Mouse (Mus musculus): ENCODE measurements around the gene Fbxo34. TPM values are rescaled to one million over a fixed set of nuclear protein-coding genes. Genes with fewer than 3 reads are reported as not detected.

Gene Fbxo34
- polyA plus RNA-seq, 1 experiment: 51.5 TPM

DNA sequence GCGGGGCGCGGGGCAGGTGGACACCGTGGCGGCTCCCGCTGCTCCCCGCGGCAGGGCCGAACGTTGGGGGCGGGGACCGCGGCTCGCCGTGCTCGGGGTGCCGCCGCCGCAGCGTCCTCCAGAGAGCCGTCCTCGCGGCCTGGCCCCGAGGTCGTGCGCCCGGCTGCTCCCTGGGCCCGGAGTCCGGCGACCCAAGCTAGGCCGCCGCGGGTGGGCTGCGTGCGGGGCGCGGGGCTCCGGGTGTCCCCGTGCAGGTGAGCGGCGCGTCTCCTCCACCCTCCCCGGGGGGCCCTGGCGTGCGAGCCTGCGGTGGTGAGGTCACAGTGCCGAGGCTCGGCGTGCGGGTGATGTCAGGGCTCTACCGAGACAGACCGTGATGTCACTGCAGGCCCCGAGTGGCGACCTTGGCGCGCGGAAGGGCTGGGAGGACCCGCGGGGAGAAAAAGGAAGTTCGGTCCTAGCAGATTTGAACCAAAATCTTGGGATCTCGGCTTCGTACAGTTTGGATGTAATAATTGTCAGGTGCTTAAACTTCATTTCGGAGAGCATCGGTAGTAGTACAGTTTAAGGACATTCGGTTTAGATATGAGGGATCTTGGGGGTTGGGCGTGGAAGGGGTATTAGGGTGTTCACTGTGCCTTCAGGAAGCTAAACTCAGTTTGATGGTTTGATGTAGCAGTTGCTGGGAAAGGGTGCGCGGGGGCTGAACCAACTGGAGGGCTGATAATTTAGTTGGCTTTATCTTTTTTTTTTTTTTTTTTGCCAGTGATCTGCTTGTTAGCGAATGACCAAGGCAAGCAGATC is 22.7 kb downstream of the Fbxo34 start:
- Histone ChIP-seq H3K4me3 (ENCODE audit: control insufficient read depth, low read depth, low read length) (peak overlapping the region; percentile 86), H3K4me1 (ENCODE audit: control insufficient read depth, insufficient read depth, low read length) (peaks cover 13% of the 10 kb centered on the region), H3K27ac (ENCODE audit: control insufficient read depth, insufficient read depth, low read depth, low read length) (peak overlapping the region; percentile 94), H3K27me3 (ENCODE audit: control insufficient read depth, insufficient read depth, low read length) (no peaks in the 10 kb centered on the region), H3K36me3 (ENCODE audit: control insufficient read depth, insufficient read depth, low read length) (peaks cover 3% of the 10 kb centered on the region)
- TF ChIP-seq CTCF (IDR thresholded peaks at IDR 0.05; ENCODE audit: control insufficient read depth, insufficient read depth, insufficient replicate concordance, low read depth, low read length) (no peak), POLR2A (IDR thresholded peaks at IDR 0.05; ENCODE audit: control insufficient read depth, low read depth, low read length) (peak; percentile 66; the same call in 1 of the 2 replicates)

DNA sequence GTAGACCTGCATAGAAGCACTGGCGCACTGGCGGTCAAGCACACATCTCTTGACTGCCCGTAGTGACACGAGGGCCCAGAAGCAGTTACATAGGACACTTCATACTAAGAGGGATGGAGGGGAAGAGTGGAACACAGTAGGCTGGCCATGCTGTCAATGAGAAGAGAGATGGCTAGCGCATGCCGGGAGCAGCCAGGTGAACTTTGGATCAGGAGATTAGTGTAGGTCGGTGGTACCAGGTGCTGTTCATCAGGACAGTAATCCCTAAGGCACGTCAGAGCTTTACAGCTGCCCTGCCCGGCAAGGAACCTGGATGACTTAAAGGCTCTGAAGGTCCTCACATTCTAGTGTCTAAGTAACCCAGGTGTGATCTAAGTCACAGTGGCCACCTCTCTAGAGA is 23.7 kb downstream of the Fbxo34 start:
- Histone ChIP-seq H3K27ac (ENCODE audit: control insufficient read depth, insufficient read depth, low read depth, low read length) (peak overlapping the region; percentile 63), H3K4me1 (ENCODE audit: control insufficient read depth, insufficient read depth, low read length) (peaks cover 13% of the 10 kb centered on the region), H3K4me3 (ENCODE audit: control insufficient read depth, low read depth, low read length) (peak overlapping the region; percentile 86), H3K36me3 (ENCODE audit: control insufficient read depth, insufficient read depth, low read length) (peaks cover 3% of the 10 kb centered on the region), H3K27me3 (ENCODE audit: control insufficient read depth, insufficient read depth, low read length) (no peaks in the 10 kb centered on the region)
- no peak for TF ChIP-seq POLR2A (IDR thresholded peaks at IDR 0.05; ENCODE audit: control insufficient read depth, low read depth, low read length)
- no peak for TF ChIP-seq CTCF (IDR thresholded peaks at IDR 0.05; ENCODE audit: control insufficient read depth, insufficient read depth, insufficient replicate concordance, low read depth, low read length)

DNA sequence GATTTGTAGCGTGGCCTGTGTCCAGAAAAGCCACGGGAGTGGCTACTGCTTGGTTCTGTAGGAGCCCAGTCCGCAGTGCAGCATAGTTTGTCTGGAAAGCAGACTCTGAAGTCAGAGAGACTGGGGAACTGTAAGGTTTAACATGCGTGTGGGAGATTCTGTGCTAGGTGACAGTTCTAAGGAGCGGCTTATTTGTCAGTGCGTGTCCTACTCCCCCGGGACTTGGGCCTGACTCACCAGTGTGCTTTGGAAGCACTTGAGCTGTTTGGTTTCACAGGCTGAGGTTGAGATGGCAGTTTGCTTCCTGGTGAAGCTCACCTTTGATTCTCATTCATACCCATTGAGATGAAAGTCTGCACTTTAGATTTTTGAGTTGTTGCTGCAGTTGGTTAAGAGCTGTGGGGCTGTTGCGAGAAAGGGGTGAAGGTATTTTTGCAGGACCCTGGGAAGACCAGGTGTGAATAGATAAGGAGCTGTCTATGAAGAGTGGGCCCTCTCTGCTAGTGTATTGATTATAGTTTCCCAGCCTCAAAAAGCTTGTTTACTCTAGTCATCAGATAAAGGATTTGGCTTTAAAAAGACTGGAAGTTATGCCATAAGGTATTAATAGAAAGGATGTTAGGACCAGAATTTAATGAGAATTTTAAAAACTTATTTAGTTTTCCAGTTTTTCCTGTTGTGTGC is 24.5 kb downstream of the Fbxo34 start:
- H3K4me3 ChIP-seq (ENCODE audit: control insufficient read depth, low read depth, low read length): peak overlapping the region; percentile 86
- peaks cover 3% of the 10 kb centered on the region for H3K36me3 ChIP-seq (ENCODE audit: control insufficient read depth, insufficient read depth, low read length)
- H3K27me3 ChIP-seq (ENCODE audit: control insufficient read depth, insufficient read depth, low read length): no peaks in the 10 kb centered on the region
- TF ChIP-seq POLR2A (IDR thresholded peaks at IDR 0.05; ENCODE audit: control insufficient read depth, low read depth, low read length): no peak
- TF ChIP-seq CTCF (IDR thresholded peaks at IDR 0.05; ENCODE audit: control insufficient read depth, insufficient read depth, insufficient replicate concordance, low read depth, low read length): no peak
- H3K4me1 ChIP-seq (ENCODE audit: control insufficient read depth, insufficient read depth, low read length): peaks cover 13% of the 10 kb centered on the region
- H3K27ac ChIP-seq (ENCODE audit: control insufficient read depth, insufficient read depth, low read depth, low read length): peak overlapping the region; percentile 63

DNA sequence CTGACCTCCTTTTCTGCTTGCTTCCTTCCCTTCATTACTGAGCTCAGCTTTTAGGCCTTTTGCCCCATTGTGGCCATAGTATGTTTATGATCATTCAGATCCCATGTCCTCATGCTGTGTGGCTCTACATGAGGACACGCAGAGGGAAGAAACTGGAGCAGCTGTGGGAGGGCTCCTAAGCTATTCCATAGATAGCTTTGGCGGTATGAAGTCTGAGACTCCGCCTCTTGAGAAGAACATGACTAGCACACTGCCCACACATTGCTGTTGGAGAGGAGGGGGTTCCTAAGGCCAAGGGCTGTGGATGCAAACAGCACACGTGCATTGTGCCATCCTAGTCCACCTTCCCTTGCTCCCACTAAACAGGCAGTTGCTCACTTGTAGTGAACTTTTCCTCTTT is 26.0 kb downstream of the Fbxo34 start:
- no peaks in the 10 kb centered on the region for H3K27me3 ChIP-seq (ENCODE audit: control insufficient read depth, insufficient read depth, low read length)
- H3K4me1 ChIP-seq (ENCODE audit: control insufficient read depth, insufficient read depth, low read length): peaks cover 13% of the 10 kb centered on the region
- peaks cover 3% of the 10 kb centered on the region for H3K36me3 ChIP-seq (ENCODE audit: control insufficient read depth, insufficient read depth, low read length)
- H3K27ac ChIP-seq (ENCODE audit: control insufficient read depth, insufficient read depth, low read depth, low read length): no peak overlapping the region
- peak overlapping the region; percentile 14 for H3K4me3 ChIP-seq (ENCODE audit: control insufficient read depth, low read depth, low read length)
- TF ChIP-seq POLR2A (IDR thresholded peaks at IDR 0.05; ENCODE audit: control insufficient read depth, low read depth, low read length) (no peak), CTCF (IDR thresholded peaks at IDR 0.05; ENCODE audit: control insufficient read depth, insufficient read depth, insufficient replicate concordance, low read depth, low read length) (no peak)

DNA sequence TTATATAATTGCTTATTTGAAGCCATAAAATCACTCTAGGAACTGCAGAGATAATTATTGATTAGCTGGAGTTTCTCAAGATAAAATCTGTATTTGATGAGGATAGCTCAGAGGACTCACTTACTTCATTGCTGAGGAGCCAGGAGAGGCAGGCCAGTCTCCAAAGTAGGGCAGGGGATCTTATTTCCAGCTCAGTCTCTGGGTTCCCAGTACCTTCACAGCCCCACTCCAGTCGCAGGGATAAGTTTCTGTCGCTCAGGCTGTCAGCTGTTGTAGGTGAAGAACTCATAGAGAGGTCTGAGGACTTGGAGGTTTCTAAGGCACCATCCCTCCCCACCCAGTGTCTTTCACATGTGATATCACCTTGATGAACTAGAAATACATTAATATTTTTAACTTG is 27.5 kb downstream of the Fbxo34 start:
- H3K4me1 ChIP-seq (ENCODE audit: control insufficient read depth, insufficient read depth, low read length): peaks cover 10% of the 10 kb centered on the region
- TF ChIP-seq POLR2A (IDR thresholded peaks at IDR 0.05; ENCODE audit: control insufficient read depth, low read depth, low read length): no peak
- H3K27me3 ChIP-seq (ENCODE audit: control insufficient read depth, insufficient read depth, low read length): no peaks in the 10 kb centered on the region
- H3K27ac ChIP-seq (ENCODE audit: control insufficient read depth, insufficient read depth, low read depth, low read length): no peak overlapping the region
- peaks cover 3% of the 10 kb centered on the region for H3K36me3 ChIP-seq (ENCODE audit: control insufficient read depth, insufficient read depth, low read length)
- H3K4me3 ChIP-seq (ENCODE audit: control insufficient read depth, low read depth, low read length): no peak overlapping the region

DNA sequence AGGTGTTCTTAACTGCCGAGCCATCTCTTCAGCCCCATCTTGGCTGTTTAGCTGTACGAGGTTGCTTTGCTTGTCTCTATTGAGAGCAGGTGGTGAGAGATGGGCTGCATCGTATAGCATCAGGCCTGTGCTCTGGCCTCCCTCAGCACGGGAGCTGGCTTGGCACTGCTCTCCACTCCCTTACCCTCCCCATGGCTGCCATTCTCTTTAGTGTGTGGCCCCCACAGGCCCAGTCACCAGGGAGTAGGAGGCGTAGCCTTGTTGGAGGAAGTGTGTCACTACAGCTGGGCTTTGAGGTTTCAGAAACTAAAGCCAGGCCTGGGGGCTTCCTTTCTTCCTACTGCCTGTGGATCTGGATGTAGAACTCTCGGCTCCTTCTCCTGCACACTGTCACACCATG is 32.0 kb downstream of the Fbxo34 start:
- Histone ChIP-seq H3K27me3 (ENCODE audit: control insufficient read depth, insufficient read depth, low read length) (no peaks in the 10 kb centered on the region), H3K36me3 (ENCODE audit: control insufficient read depth, insufficient read depth, low read length) (no peaks in the 10 kb centered on the region), H3K4me1 (ENCODE audit: control insufficient read depth, insufficient read depth, low read length) (no peaks in the 10 kb centered on the region), H3K27ac (ENCODE audit: control insufficient read depth, insufficient read depth, low read depth, low read length) (no peak overlapping the region), H3K4me3 (ENCODE audit: control insufficient read depth, low read depth, low read length) (no peak overlapping the region)
- no peak for TF ChIP-seq CTCF (IDR thresholded peaks at IDR 0.05; ENCODE audit: control insufficient read depth, insufficient read depth, insufficient replicate concordance, low read depth, low read length)
- no peak for TF ChIP-seq POLR2A (IDR thresholded peaks at IDR 0.05; ENCODE audit: control insufficient read depth, low read depth, low read length)

DNA sequence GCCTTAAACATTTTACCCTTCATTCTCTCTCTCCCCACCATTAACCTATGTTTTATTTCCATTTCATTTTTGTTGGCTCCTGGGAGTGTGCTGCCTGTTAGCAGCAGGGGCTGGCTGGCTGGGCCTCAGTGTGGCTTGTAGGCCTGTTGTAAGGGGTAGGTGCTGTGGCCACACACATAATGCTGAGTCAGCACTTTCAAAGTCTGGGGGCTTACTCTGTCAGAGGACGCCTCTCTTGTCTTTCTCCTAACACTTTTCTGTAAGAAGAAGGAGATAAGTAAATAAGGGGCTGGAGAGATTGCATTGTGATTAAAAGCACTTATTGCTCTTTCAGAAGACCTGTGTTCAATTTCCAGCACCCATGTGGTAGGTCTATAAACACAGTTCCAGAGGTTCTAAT is 32.9 kb downstream of the Fbxo34 start:
- no peak overlapping the region for H3K4me3 ChIP-seq (ENCODE audit: control insufficient read depth, low read depth, low read length)
- no peaks in the 10 kb centered on the region for H3K4me1 ChIP-seq (ENCODE audit: control insufficient read depth, insufficient read depth, low read length)
- TF ChIP-seq POLR2A (IDR thresholded peaks at IDR 0.05; ENCODE audit: control insufficient read depth, low read depth, low read length) (no peak), CTCF (IDR thresholded peaks at IDR 0.05; ENCODE audit: control insufficient read depth, insufficient read depth, insufficient replicate concordance, low read depth, low read length) (no peak)
- no peaks in the 10 kb centered on the region for H3K27me3 ChIP-seq (ENCODE audit: control insufficient read depth, insufficient read depth, low read length)
- no peaks in the 10 kb centered on the region for H3K36me3 ChIP-seq (ENCODE audit: control insufficient read depth, insufficient read depth, low read length)
- no peak overlapping the region for H3K27ac ChIP-seq (ENCODE audit: control insufficient read depth, insufficient read depth, low read depth, low read length)
